Mouse (Mus musculus) ovary, postnatal 36 days (tissue): ENCODE results near the gene Hcls1.

ENCODE experiments used
- DNase-seq: peaks from one replicate; pipeline ENCODE4 v3.0.0; 2022; ENCODE audit warnings: low spot score, mixed read lengths

Hcls1 gene

DNA sequence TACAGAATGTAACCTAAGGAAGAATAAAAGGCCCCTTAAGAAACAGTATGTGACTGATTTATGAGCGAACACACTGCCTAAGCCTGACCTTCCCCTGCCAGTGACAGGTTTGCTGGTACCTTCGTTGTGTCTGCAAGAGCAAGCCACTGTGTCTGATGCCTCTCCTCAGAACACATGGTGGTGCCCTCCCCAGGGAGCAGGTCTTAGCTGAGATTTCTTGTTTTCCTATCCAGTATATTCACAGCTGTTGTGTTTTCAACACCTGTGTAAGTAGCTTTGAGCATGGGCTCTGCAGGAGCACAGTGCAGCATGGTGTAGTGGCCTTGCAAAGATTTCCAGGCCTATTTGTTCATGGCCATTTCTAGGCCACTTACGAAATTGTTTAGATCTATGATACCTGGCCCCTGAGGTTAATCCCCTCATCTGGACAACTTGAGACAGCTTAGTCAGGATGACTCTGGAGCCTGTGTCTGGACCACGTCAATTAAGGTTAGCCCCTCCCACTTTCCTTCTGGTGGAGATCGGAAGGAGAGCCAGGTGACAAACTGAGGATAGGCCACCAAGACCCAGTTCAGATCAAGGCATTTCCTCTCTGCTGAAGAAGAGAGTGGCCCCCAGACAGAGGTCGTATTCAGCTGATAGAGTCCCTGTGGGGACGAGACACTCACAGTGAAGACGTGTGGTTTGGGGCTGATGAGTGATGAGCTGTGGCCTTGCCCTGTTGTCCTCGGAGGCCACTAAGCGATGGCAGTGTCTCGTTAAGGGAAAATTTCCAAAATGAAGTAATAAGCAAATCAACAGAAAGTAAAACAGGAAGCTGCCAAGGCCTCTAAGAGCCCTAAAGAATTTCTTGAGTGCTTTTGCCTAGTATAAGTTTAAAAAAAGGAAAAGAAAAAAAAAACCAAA, 4.3 kb upstream of the Hcls1 start:
- DNase-seq: no peak

DNA sequence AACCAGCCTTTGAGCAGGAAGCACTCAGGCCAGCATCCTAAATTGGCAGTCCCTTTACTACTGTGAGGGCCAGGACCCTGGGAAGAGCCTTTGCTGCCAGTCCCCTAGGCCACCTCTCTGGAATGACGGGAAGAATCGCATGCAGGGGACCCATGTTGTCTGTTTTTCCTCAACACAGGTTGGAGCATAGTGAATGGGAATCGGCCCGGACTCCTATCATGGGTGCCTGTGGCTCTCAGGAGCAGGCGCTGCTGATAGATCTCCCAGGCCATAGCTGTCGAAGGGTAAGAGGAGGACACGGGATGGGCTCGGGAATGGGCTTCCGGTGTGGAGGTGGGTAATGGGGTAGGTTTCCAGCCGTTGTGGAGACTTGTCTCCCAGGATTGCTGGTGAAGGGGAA, 3.4 kb upstream of the Hcls1 start:
- no peak for DNase-seq

DNA sequence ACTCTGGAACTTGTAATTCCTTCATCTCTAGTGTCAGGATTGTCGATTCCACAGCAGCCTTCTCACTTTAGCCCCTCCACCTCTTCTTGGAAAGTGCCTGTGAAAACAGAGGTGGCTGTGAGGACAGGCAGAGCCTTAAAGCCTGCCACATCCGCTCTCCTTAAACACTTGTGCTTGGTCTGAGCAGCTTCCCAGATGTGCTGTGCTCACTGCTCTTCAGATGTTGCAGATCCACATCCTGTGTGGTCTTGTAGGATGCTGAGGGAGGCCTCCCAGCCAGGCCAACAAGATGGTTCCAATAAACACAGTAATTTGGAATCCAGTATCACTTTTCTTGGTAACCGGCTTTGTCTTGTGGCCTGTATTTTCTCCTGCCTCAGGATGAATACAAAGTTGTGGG, 2.8 kb upstream of the Hcls1 start:
- DNase-seq: no peak

DNA sequence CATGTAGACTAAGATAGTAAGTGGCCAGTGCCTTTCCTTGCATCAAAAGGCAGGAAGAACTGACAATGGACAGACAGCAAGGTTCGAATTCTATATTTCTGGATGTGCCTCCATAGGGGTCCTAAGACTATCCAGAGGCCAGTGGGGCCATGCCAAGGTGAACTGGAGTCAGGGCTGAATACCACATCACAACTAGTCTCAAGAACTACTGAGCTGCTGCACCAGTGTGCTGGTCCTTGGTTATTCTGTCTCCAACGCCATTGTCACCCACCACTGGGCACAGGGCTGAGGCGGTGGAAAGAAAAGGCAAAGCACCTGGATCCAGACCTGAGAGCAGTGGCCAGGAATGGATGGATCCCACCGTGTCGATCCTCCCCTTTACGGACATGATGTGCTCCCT, 2.2 kb upstream of the Hcls1 start:
- DNase-seq: no peak

DNA sequence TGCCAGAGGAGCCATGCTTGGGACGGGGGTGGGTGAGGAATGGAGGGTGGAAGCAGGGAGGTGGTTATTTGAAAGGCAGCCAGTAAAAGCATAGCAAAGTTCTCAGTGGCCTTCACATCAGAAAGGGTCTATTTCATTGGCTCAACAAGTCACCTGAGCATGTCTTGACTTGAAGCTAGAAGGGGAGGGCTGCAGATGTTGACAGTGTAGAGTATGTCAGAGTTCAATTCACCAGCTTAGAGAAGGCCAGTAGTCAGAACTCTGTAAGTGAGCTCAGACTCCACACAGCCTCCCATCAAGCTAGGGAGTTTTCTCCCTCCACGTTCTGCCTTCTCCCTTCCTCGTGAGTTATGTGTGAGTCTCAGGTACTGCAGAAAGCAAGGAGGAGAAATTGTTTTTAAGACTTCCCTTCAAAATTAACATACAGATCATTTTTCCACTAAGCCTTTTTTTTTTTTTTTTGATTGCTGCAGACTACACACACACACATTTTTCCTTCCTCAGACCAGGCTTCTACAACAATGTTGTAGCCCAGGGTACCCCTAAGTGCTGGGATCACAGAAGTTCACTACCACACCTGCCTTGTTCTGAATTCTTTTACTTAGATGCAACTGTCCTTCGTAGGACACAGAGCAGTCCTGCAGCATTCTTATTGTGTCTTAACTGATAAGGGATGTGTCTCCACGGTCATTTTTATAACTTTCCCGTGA, 497 bp upstream of the Hcls1 start:
- no peak for DNase-seq

DNA sequence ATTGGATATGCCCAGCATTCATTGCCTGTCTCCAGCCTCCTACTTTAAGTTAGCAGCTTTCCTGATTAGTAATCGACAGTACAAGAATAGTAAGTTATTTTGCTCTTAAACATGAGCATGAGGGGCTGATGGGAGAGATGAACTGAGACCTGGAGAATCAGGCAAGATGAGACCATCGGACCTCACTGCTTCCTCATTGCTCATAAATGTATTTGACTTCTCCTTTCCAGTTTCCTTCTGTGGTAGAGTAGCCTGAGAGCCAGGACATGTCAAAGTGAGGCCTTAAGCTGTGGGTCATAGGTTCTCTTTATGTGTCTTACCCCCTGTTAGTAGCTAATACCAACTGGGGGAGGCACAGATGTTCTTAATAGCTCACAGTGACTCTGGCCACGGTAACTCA, 1.0 kb downstream of the Hcls1 start:
- no peak for DNase-seq

GRCm38 (mm10) chr16:36941137-36941727, 6.4 kb downstream of the Hcls1 start:
- DNase-seq: no peak

DNA sequence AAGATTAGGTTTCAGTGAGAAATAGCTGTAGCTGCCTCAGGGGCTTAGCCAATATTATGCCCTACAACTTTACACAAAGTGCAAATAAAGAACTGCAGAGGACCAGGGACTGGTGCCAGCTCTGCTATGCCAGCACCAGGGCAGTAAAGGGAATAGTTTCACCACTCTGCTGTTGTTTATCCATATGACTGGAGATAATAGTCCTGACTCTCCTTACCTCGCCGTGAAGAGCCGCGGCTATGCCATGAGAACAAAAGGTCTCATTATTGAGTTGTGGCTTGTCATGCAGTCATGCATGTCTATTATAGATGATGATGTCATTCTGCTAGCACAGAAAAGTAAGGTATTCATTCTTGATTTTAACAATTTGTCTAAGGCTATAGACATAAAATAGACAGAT, 7.1 kb downstream of the Hcls1 start:
- DNase-seq: no peak

GRCm38 (mm10) chr16:36943591-36943990, 8.8 kb downstream of the Hcls1 start:
- no peak for DNase-seq

- DNase-seq: no peak
These were observed 10.2 kb downstream of the Hcls1 start for GRCm38 (mm10) chr16:36944895-36945424.

- no peak for DNase-seq
These were observed 11.8 kb downstream of the Hcls1 start for GRCm38 (mm10) chr16:36946459-36947159.

GRCm38 (mm10) chr16:36947646-36948197, 12.9 kb downstream of the Hcls1 start:
- DNase-seq: no peak

- no peak for DNase-seq
These were observed 15.0 kb downstream of the Hcls1 start for GRCm38 (mm10) chr16:36949614-36950336.

DNA sequence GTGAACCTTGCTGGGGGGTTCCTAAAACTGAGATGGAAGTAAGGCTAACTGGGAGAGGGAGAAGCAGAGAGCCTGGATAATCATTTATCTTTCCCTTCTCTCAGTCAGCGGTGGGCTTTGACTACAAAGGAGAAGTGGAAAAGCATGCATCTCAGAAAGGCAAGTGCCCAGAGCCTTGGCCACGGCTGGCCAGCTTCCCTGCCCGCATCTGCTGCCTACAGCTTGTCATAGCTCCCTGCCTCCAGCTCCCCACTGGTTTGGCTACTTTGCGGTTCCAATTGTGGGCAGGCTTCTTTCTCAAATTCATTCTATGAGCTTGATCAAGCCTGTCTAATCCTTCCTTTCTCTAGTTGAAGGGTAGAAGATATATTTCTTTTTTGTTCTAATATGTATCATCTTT, 16.2 kb downstream of the Hcls1 start:
- no peak for DNase-seq

DNA sequence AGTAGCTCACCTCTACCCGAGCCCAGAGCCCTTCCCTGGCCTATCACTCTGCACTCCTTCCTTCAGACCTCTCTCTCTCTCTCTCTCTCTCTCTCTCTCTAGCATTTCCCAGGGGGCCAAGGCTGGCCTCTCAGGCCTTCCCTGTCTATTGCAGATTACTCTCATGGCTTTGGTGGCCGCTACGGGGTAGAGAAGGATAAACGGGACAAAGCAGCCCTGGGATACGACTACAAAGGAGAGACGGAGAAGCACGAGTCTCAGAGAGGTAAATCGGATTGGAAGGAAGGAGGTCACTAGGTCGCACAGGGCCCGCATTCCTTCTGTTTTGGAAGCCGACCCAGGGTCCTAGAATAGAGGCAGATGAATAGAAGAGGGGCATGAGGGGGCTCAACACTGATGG, 20.3 kb downstream of the Hcls1 start:
- no peak for DNase-seq

DNA sequence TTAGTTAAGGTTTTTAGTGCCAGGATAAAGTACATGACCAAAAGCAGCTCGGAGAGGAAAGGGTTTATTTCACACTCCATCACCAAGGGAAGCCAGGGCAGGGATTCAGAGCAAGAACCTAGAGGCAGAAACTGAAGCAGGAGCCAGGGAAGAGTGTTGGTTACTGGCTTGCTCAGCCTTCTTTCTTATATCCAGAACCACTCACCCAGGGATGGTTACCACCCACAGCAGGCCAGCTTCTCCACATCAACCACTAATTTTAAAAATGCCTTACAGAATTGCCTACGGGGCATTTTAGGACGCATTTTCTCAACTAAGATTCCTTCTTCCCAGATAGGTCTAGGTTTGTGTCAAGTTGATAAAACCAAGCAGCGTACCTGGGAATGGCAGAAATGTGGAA, 28.6 kb downstream of the Hcls1 start:
- DNase-seq: no peak

GRCm38 (mm10) chr16:36979127-36979526, 44.3 kb downstream of the Hcls1 start:
- DNase-seq: no peak

GRCm38 (mm10) chr16:36983796-36984195, 49.0 kb downstream of the Hcls1 start:
- DNase-seq: no peak

- no peak for DNase-seq
These were observed 50.9 kb downstream of the Hcls1 start for GRCm38 (mm10) chr16:36985636-36986042.

GRCm38 (mm10) chr16:36987399-36987798, 52.6 kb downstream of the Hcls1 start:
- DNase-seq: no peak

- no peak for DNase-seq
These were observed 53.3 kb downstream of the Hcls1 start for GRCm38 (mm10) chr16:36988066-36988465.
